Mouse (Mus musculus) liver, adult 2 months (tissue): ENCODE results near the gene Prr22. TPM values are rescaled to one million over a fixed set of nuclear protein-coding genes. Genes with fewer than 3 reads are reported as not detected.

ENCODE experiments used
- DNase-seq: peaks from one replicate; pipeline ENCODE4 v3.0.0-alpha.2; 2011; ENCODE audit warnings: low read depth, low spot score; ENCODE audit errors: extremely low read depth
- H3K27ac ChIP-seq: fragments of 200-500 bp; replicated peaks from 2 replicates; pipeline ENCODE4 v1.5.1; 2012; ENCODE audit warnings: low read depth, mild to moderate bottlenecking, control low read depth, inconsistent platforms, low read length; ENCODE audit not compliant: insufficient read depth
- H3K27me3 ChIP-seq: fragments of 200-500 bp; 2 replicates; pipeline ENCODE4 v1.6.1; 2012; ENCODE audit warnings: mild to moderate bottlenecking, moderate library complexity, low read length, inconsistent platforms; ENCODE audit not compliant: control insufficient read depth, insufficient read depth
- H3K36me3 ChIP-seq: fragments of 200-500 bp; 2 replicates; pipeline ENCODE4 v1.6.1; 2012; ENCODE audit warnings: low read length, inconsistent platforms; ENCODE audit not compliant: control insufficient read depth, insufficient read depth
- H3K4me1 ChIP-seq: fragments of 200-500 bp; 2 replicates; pipeline ENCODE4 v1.6.1; 2011; ENCODE audit warnings: low read length; ENCODE audit not compliant: control insufficient read depth, insufficient read depth
- H3K4me3 ChIP-seq: fragments of 200-500 bp; 2 replicates; pipeline ENCODE4 v1.5.1; 2011; ENCODE audit warnings: low read depth, mild to moderate bottlenecking, control low read depth, low read length, moderate library complexity; ENCODE audit not compliant: insufficient read depth
- H3K79me2 ChIP-seq: fragments of 200-500 bp; 2 replicates; pipeline ENCODE4 v1.6.1; 2012; ENCODE audit warnings: inconsistent platforms, mild to moderate bottlenecking, low read length, moderate library complexity; ENCODE audit not compliant: control insufficient read depth, insufficient read depth
- H3K9ac ChIP-seq: fragments of 200-500 bp; 2 replicates; pipeline ENCODE4 v1.6.1; 2012; ENCODE audit warnings: low read depth, mild to moderate bottlenecking, control low read depth, inconsistent platforms, low read length
- CTCF ChIP-seq: fragments of 200-500 bp; IDR thresholded peaks from 2 replicates; pipeline ENCODE4 v1.5.1; 2011; ENCODE audit warnings: low read depth, low read length, control low read depth
- POLR2A ChIP-seq: fragments of 200-500 bp; IDR thresholded peaks from 2 replicates; pipeline ENCODE4 v1.6.1; 2011; ENCODE audit warnings: low read length, control low read depth; ENCODE audit not compliant: insufficient read depth; ENCODE audit errors: extremely low read depth
- WGBS: fragments of 180-500 bp; shearing (Covaris S2); methylation state at CpG from one replicate; pipeline ENCODE4 v1.1.7; 2018; 5-methylcytosine and 5-hydroxymethylcytosine counted together
- polyA plus RNA-seq: library from polyadenylated mRNA; depleted of rRNA; stranded (reverse); fragments of >200 nt; gene quantifications from 2 replicates; pipeline ENCODE4 v1.2.3, GENCODE M21; 2012
- total RNA-seq: library from RNA; depleted of rRNA; stranded (reverse); fragments of >200 nt; gene quantifications from 2 replicates; pipeline ENCODE4 v1.2.3, GENCODE M21; 2014

Prr22 gene
- total and polyA plus RNA-seq, 2 experiments, result 0.18 to 1.5 TPM

DNA sequence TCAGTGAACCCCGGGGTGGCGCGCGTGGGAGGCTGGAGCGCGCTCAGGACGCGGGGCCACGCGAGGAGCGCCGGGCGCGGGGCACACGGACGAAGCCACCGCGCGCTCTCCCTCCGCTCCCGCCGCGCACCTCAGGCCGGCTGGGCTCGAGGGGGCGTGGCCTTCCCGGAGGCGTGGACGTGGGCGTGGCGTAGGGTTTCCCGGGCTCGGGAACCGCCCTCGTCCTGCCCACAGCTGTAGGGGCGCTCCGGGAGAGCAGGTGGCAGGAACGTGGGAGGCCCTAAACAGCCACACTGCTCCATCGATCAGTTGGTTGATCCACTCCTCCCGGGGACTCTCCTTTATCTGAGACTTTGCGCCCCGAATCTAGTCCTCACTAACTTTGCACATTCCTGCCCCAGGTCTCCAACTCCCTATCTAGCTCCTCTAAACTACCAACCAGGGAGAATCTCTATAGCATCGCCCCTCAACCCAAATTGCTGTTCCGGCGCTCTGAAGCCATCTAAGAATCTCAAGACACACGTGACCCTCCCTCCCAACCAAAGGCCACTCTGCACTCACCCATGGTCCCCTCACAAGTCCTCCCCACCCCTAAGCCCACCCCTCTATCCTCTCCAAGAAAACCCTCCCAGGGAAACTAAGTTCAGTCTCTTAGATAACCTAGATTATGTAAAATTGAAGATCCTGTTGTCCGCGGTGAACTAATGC lies 12.5 kb upstream of the Prr22 start, which contains the start of gene Nrtn:
Gene Nrtn, minus strand, starts transcription at position 115 of the 708 bp plus-strand sequence.
- H3K4me1 ChIP-seq, result peaks cover 9% of the 10 kb centered on the region
- H3K4me3 ChIP-seq, result peak within 1 kb of the TSS; percentile 53; the same call in 1 of the 2 replicates
- H3K27me3 ChIP-seq, result peaks cover 2% of the 10 kb centered on the region; the same call in 1 of the 2 replicates
- H3K79me2 ChIP-seq, result no peaks in the 10 kb centered on the region
- H3K9ac ChIP-seq, result peak within 1 kb of the TSS; percentile 79
- H3K27ac ChIP-seq, result no peak within 1 kb of the TSS
- TF ChIP-seq POLR2A (no peak), CTCF (no peak)
- WGBS, result 1% methylated on average over 48 of the region's 48 CpGs
- DNase-seq, result peak; percentile 62
- no peaks in the 10 kb centered on the region for H3K36me3 ChIP-seq

GRCm38 (mm10) chr17:56758132-56758531 lies 11.9 kb upstream of the Prr22 start:
- peak; percentile 33 for DNase-seq
- no peaks in the 10 kb centered on the region for H3K79me2 ChIP-seq
- H3K9ac ChIP-seq, result no peak overlapping the region
- peaks cover 9% of the 10 kb centered on the region for H3K4me1 ChIP-seq
- H3K4me3 ChIP-seq, result no peak overlapping the region
- TF ChIP-seq POLR2A (no peak), CTCF (peak; percentile 55)
- no peaks in the 10 kb centered on the region; the same call in 1 of the 2 replicates for H3K27me3 ChIP-seq
- WGBS, result 8% methylated on average over 12 of the region's 12 CpGs
- H3K27ac ChIP-seq, result no peak overlapping the region
- no peaks in the 10 kb centered on the region for H3K36me3 ChIP-seq

DNA sequence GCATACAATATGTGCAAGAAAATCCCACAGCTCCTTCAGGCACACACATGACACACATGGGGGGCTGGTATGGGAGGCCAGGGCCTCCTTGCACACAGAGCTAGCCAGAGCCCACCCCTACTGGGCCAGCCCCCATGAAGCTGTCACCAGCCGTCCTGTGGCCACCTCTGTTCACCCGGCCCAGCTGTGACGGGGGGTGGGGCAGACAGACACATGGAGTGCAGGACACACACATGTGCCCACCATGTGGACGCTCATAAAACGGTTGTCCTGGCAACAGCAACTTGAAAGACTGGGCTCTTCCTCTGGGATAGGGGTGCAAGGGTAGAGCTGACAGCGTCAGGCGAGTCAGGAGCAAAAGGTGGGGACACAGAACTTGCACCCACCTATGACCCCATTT lies 10.8 kb upstream of the Prr22 start:
- H3K4me3 ChIP-seq, result no peak overlapping the region
- 84% methylated on average over 7 of the region's 7 CpGs for WGBS
- H3K27me3 ChIP-seq, result no peaks in the 10 kb centered on the region; the same call in 1 of the 2 replicates
- H3K79me2 ChIP-seq, result no peaks in the 10 kb centered on the region
- TF ChIP-seq POLR2A (no peak), CTCF (no peak)
- no peak overlapping the region for H3K9ac ChIP-seq
- peaks cover 10% of the 10 kb centered on the region for H3K4me1 ChIP-seq
- no peak for DNase-seq
- H3K27ac ChIP-seq, result no peak overlapping the region
- H3K36me3 ChIP-seq, result no peaks in the 10 kb centered on the region

- Histone ChIP-seq H3K4me1 (peaks cover 15% of the 10 kb centered on the region), H3K4me3 (no peak overlapping the region), H3K36me3 (no peaks in the 10 kb centered on the region), H3K9ac (no peak overlapping the region), H3K27ac (no peak overlapping the region), H3K27me3 (no peaks in the 10 kb centered on the region), H3K79me2 (no peaks in the 10 kb centered on the region)
- TF ChIP-seq CTCF (no peak), POLR2A (no peak)
- no peak for DNase-seq
- 82% methylated on average over 3 of the region's 3 CpGs for WGBS
These were observed 9.0 kb upstream of the Prr22 start for GRCm38 (mm10) chr17:56761077-56761476.

GRCm38 (mm10) chr17:56761991-56762410 lies 8.0 kb upstream of the Prr22 start:
- under 1% methylated on average over 28 of the region's 28 CpGs for WGBS
- Histone ChIP-seq H3K27me3 (no peaks in the 10 kb centered on the region), H3K4me1 (peaks cover 15% of the 10 kb centered on the region), H3K27ac (peak overlapping the region; percentile 57; the same call in 1 of the 2 replicates), H3K9ac (peak overlapping the region; percentile 75), H3K79me2 (no peaks in the 10 kb centered on the region), H3K36me3 (no peaks in the 10 kb centered on the region), H3K4me3 (peak overlapping the region; percentile 73)
- DNase-seq, result peak; percentile 57
- TF ChIP-seq CTCF (no peak), POLR2A (peak; percentile 84; the same call in 1 of the 2 replicates)
